Mouse (Mus musculus): Measurements from ENCODE around the gene Slc25a22. TPM values are rescaled to one million over a fixed set of nuclear protein-coding genes. Genes with fewer than 3 reads are reported as not detected.

The Slc25a22 gene
- polyA plus RNA-seq, 1 experiment from 2014 or later: 17.2 TPM

DNA sequence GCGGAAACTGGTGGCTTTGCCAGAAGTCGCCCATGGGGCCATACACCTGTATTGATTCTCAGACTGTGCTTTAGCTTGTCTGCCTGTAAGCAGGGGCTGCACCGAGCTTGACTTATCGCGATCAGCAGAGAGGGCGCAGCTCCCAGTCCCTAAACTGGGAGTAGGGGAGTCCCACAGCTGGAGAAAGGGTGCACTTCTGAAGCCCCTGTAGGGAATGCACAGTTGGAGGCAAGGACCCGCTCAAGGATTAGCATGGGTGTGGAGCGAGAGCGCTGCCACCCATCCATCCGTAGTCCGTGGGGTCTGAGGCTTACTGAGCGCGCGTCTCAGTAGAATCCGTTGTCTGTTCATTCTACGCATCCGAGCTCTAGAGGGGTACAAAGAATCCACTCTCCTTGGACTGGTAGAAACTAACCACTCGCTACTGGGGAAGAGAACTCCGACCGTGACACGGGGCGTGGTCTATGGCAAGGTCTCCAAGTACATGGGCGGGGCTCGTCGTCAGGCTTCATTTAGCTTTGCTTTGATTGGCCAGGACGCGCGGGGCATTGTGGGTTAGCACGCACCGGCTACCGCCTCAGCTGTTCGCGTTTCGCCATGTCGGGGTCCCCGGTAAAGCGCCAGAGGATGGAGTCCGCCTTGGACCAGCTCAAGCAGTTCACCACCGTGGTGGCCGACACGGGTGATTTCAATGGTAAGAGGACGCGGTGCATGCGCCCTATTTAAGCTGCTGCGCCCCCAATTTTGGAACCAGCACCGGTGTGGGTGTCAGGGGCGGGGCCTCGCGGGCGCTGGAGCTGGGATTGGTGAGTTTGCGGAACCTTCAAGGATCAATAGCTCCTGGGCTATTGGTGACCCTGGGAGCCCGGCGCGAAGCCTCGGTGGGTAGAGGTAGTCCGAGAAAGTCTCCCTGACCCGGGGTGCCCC lies 45.8 kb downstream of the Slc25a22 start, which contains the start of gene Taldo1:
TSS of gene Taldo1 (plus strand) at position 575 of the 927 bp plus-strand sequence.
- H3K4me2 ChIP-seq (replicated peaks; ENCODE audit: low read depth): peak within 1 kb of the TSS; percentile 88
- no peaks in the 10 kb centered on the region for H3K9me3 ChIP-seq (ENCODE audit: control insufficient read depth, low read length)
- H3K4me1 ChIP-seq (replicated peaks; ENCODE audit: control insufficient read depth, insufficient read depth): 0 out of 2 replicates have a peak, but pooled peaks cover 3% of the 10 kb centered on the region
- H3K4me3 ChIP-seq (ENCODE audit: low read depth, low read length): peak within 1 kb of the TSS; percentile 68
- under 1% methylated on average over 57 of the region's 57 CpGs for WGBS
- peak; percentile 92 for ATAC-seq (ENCODE audit: low FRiP score, low TSS enrichment)
- peak; percentile 97 for DNase-seq (ENCODE audit: low spot score)
- H3K36me3 ChIP-seq (ENCODE audit: control insufficient read depth, insufficient read depth, low read length): peaks cover 2% of the 10 kb centered on the region; the same call in 1 of the 2 replicates
- peak within 1 kb of the TSS; percentile 87 for H3K27ac ChIP-seq (replicated peaks)
- no peak for TF ChIP-seq EP300 (optimal IDR thresholded peaks at IDR 0.05)
- no peak for TF ChIP-seq CTCF (IDR thresholded peaks at IDR 0.05; ENCODE audit: low read depth)
- H3K9ac ChIP-seq (ENCODE audit: low read length): peak within 1 kb of the TSS; percentile 77
- H3K27me3 ChIP-seq (ENCODE audit: control insufficient read depth, insufficient read depth, low read length): no peaks in the 10 kb centered on the region

DNA sequence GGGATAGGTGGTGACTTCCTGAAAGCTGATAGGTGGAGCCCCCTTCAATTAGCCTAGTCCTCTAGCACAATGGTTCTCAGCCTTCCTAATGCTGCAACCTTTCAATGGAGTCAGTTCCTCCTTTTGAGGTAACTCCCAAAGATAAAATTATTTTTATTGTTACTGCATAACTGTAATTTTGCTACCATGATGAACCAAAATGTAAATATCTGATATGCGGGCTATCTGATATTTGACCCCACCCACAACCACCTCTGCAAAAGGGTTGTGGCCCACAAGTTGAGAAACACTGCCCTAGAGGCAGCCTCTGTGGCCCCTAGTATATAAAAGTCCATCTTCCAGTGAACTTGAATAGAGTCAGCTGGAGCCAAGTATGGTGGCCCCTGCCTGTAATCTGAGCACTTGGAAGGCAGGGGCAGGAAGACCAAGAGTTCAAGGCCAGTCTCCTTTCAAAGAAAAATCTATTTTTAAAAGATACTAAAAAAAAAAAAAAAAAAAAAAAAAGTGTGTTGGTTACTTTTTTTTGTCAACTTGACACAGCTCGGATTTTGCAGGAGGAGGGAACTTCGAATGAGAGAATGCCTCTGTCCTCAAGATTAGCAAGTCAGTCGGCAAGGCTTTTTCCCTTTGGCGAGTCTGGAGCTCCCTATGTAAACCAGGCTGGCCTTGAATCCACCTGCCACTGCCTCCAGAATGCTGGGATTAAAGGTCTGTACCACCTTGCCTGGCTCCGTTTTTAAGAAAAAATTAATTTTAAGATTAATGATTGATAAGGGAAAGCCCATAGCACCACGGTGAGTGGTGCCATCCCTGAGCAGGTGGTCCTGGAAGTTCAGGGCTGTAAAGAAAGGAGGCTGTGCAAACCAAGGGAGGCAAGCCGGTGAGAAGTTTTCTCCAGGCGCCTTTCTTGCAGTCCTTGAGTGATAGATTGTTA lies 47.1 kb downstream of the Slc25a22 start:
- H3K9me3 ChIP-seq (ENCODE audit: control insufficient read depth, low read length): no peaks in the 10 kb centered on the region
- H3K4me2 ChIP-seq (replicated peaks; ENCODE audit: low read depth): no peak overlapping the region
- peaks cover under 1% of the 10 kb centered on the region; the same call in 1 of the 2 replicates for H3K36me3 ChIP-seq (ENCODE audit: control insufficient read depth, insufficient read depth, low read length)
- no peak overlapping the region for H3K9ac ChIP-seq (ENCODE audit: low read length)
- no peaks in the 10 kb centered on the region for H3K27me3 ChIP-seq (ENCODE audit: control insufficient read depth, insufficient read depth, low read length)
- DNase-seq (ENCODE audit: low spot score) (no peak), ATAC-seq (ENCODE audit: low FRiP score, low TSS enrichment) (no peak)
- WGBS: 55% methylated on average over 9 of the region's 9 CpGs
- no peak overlapping the region for H3K27ac ChIP-seq (replicated peaks)
- no peak overlapping the region for H3K4me3 ChIP-seq (ENCODE audit: low read depth, low read length)
- 0 out of 2 replicates have a peak, but pooled peaks cover 3% of the 10 kb centered on the region for H3K4me1 ChIP-seq (replicated peaks; ENCODE audit: control insufficient read depth, insufficient read depth)
- TF ChIP-seq EP300 (optimal IDR thresholded peaks at IDR 0.05) (no peak), CTCF (IDR thresholded peaks at IDR 0.05; ENCODE audit: low read depth) (no peak)

DNA sequence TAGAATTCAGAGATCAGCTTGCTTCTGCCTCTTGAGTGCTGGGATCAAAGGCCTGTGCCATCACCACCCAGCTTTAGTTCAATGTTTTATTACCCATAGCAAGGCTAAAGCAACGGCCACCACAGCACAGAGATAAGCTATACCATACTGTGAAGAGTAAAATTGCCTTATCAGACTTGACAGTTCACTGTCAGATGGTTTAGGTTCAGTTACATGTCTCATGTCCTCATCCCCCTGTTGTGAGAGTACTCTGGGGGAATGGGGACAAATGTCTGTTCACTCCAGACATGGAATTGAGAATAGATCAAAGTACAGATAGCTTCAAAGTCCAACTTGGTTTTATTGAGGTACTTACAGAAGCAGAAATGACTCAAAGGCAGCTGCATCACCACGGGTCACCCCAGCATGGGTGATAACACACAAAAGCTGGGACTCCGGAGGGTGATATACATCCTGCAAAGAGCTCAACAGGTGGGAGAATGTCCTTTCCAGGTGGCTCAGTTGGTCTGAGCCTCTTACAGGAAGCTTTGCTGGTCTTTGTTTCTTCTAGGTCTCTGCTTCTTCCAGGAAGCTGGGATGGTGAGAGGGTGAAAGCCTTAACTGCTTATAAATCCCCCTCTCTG lies 49.1 kb downstream of the Slc25a22 start:
- Histone ChIP-seq H3K4me2 (replicated peaks; ENCODE audit: low read depth) (no peak overlapping the region), H3K9me3 (ENCODE audit: control insufficient read depth, low read length) (no peaks in the 10 kb centered on the region), H3K27ac (replicated peaks) (no peak overlapping the region), H3K4me3 (ENCODE audit: low read depth, low read length) (no peak overlapping the region), H3K9ac (ENCODE audit: low read length) (no peak overlapping the region), H3K4me1 (replicated peaks; ENCODE audit: control insufficient read depth, insufficient read depth) (0 out of 2 replicates have a peak, but pooled peaks cover 3% of the 10 kb centered on the region), H3K36me3 (ENCODE audit: control insufficient read depth, insufficient read depth, low read length) (no peaks in the 10 kb centered on the region), H3K27me3 (ENCODE audit: control insufficient read depth, insufficient read depth, low read length) (no peaks in the 10 kb centered on the region)
- ATAC-seq (ENCODE audit: low FRiP score, low TSS enrichment) (no peak), DNase-seq (ENCODE audit: low spot score) (no peak)
- TF ChIP-seq EP300 (optimal IDR thresholded peaks at IDR 0.05): no peak
- TF ChIP-seq CTCF (IDR thresholded peaks at IDR 0.05; ENCODE audit: low read depth): no peak
- 55% methylated on average over 3 of the region's 3 CpGs for WGBS

DNA sequence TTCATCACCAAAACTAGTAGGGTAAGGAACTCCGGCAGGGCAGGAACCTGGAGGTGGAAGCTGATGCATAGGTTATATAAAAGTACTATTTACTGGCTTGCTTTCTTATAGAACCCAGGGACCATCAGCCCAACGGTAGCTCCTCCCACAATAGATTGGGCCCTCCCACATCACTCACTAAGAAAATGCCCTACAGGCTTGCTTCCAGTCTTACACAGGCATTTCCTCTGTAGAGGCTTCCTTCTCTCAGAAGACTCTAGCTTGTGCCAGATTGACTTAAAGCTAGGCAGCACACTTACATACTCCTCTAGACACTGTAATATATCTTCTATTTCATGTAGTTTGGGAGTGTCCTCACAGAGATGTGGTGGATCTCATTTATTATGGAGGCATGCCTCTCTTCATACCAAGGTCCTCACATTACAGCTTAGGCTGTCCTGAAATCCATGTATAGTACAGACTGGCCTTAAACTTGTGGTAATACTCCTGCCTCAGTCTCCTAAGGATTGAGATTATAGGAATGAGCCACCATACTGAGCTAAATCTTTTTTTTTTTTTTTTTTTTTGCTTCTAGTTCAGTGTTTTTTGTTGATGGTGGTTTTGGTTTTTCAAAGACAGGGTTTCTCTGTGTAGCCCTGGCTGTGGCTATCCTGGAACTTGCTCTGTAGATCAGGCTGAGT lies 49.7 kb downstream of the Slc25a22 start:
- no peaks in the 10 kb centered on the region for H3K27me3 ChIP-seq (ENCODE audit: control insufficient read depth, insufficient read depth, low read length)
- no peaks in the 10 kb centered on the region for H3K36me3 ChIP-seq (ENCODE audit: control insufficient read depth, insufficient read depth, low read length)
- DNase-seq (ENCODE audit: low spot score): no peak
- WGBS: 52% methylated on average over 2 of the region's 2 CpGs
- no peak for TF ChIP-seq CTCF (IDR thresholded peaks at IDR 0.05; ENCODE audit: low read depth)
- no peak for TF ChIP-seq EP300 (optimal IDR thresholded peaks at IDR 0.05)
- no peak overlapping the region for H3K27ac ChIP-seq (replicated peaks)
- no peak for ATAC-seq (ENCODE audit: low FRiP score, low TSS enrichment)
- H3K9ac ChIP-seq (ENCODE audit: low read length): no peak overlapping the region
- H3K4me3 ChIP-seq (ENCODE audit: low read depth, low read length): no peak overlapping the region
- H3K4me1 ChIP-seq (replicated peaks; ENCODE audit: control insufficient read depth, insufficient read depth): 0 out of 2 replicates have a peak, but pooled peaks cover 3% of the 10 kb centered on the region
- H3K4me2 ChIP-seq (replicated peaks; ENCODE audit: low read depth): no peak overlapping the region
- no peaks in the 10 kb centered on the region for H3K9me3 ChIP-seq (ENCODE audit: control insufficient read depth, low read length)

Data from stomach, postnatal 0 days (tissue).